Mouse (Mus musculus) liver, postnatal 0 days (tissue): ENCODE results near the gene Lmo2. TPM values are rescaled to one million over a fixed set of nuclear protein-coding genes. Genes with fewer than 3 reads are reported as not detected.
A peak's percentile ranks its signal among the peaks of the same experiment; 100 is the strongest.

Experiments
- ATAC-seq: fragments of 200-750 bp; cut with Nextera tagmentation; 2 replicates; pipeline ENCODE4 v1.8.0; 2017; ENCODE audit warnings: mild to moderate bottlenecking, moderate library complexity
- DNase-seq: peaks from one replicate; pipeline ENCODE4 v3.0.0-alpha.2; 2016
- H3K27ac ChIP-seq: fragments of 300-500 bp; sonication (generic); 2 replicates; pipeline ENCODE4 v1.5.1; 2014; ENCODE audit warnings: antibody characterized with exemption, moderate library complexity, mild to moderate bottlenecking, low read depth
- H3K27me3 ChIP-seq: fragments of 300-500 bp; sonication (generic); 2 replicates; pipeline ENCODE4 v1.6.1; 2014; ENCODE audit warnings: low read length, control low read depth, mixed read lengths; ENCODE audit not compliant: insufficient read depth
- H3K36me3 ChIP-seq: fragments of 300-500 bp; sonication (generic); replicated peaks from 2 replicates; pipeline ENCODE4 v1.6.1; 2014; ENCODE audit warnings: mild to moderate bottlenecking, control low read depth, low read length, moderate library complexity, mixed read lengths; ENCODE audit not compliant: insufficient read depth
- H3K4me1 ChIP-seq: fragments of 300-500 bp; sonication (generic); 2 replicates; pipeline ENCODE4 v1.6.1; 2014; ENCODE audit warnings: antibody characterized with exemption, mild to moderate bottlenecking, control low read depth; ENCODE audit not compliant: insufficient read depth
- H3K4me2 ChIP-seq: fragments of 300-500 bp; sonication (generic); 2 replicates; pipeline ENCODE4 v1.6.1; 2014; ENCODE audit warnings: low read depth, mild to moderate bottlenecking, low read length, moderate library complexity, mixed read lengths
- H3K4me3 ChIP-seq: fragments of 300-500 bp; sonication (generic); 2 replicates; pipeline ENCODE4 v1.5.1; 2014; ENCODE audit warnings: low read depth, low read length
- H3K9ac ChIP-seq: fragments of 300-500 bp; sonication (generic); replicated peaks from 2 replicates; pipeline ENCODE4 v1.6.1; 2014; ENCODE audit warnings: mild to moderate bottlenecking, moderate library complexity
- H3K9me3 ChIP-seq: fragments of 300-500 bp; sonication (generic); 2 replicates; pipeline ENCODE4 v1.6.1; 2016; ENCODE audit warnings: mild to moderate bottlenecking, control low read depth, low read length, mixed read lengths
- CTCF ChIP-seq: sonication (generic); IDR thresholded peaks from 2 replicates; pipeline ENCODE4 v1.5.1; 2016; ENCODE audit warnings: antibody characterized with exemption, low read depth
- EP300 ChIP-seq: IDR thresholded peaks from 2 replicates; pipeline ENCODE4 v1.6.1; 2016; ENCODE audit warnings: antibody characterized with exemption, low read depth, mild to moderate bottlenecking
- WGBS: fragments of 180-500 bp; shearing (Covaris S2); extraction: QIAGEN DNeasy Blood & Tissue Kit; methylation state at CpG from one replicate; pipeline ENCODE4 v1.1.7; 2014; ENCODE audit not compliant: insufficient replicate concordance; 5-methylcytosine and 5-hydroxymethylcytosine counted together
- polyA plus RNA-seq: library from polyadenylated mRNA; unstranded; fragments of >200 nt; fragmentation: Nextera tagmentation; extraction: Ambion mirVana; gene quantifications from 2 replicates; pipeline ENCODE4 v1.2.1, GENCODE M21; 2015

Lmo2 gene
- polyA plus RNA-seq, 1 experiment from 2014 or later = 58.8 TPM

GRCm38 (mm10) chr2:104024656-104025055 is 66.9 kb downstream of the Lmo2 start:
- H3K36me3 ChIP-seq = no peaks in the 10 kb centered on the region
- H3K9ac ChIP-seq = no peak overlapping the region
- H3K4me1 ChIP-seq = peaks cover 12% of the 10 kb centered on the region
- H3K9me3 ChIP-seq = no peaks in the 10 kb centered on the region
- 88% methylated on average over 4 of the region's 4 CpGs for WGBS
- ATAC-seq = no peak
- no peak for DNase-seq
- H3K27me3 ChIP-seq = no peaks in the 10 kb centered on the region
- TF ChIP-seq CTCF (no peak), EP300 (no peak)
- no peak overlapping the region for H3K4me2 ChIP-seq
- no peak overlapping the region for H3K27ac ChIP-seq
- H3K4me3 ChIP-seq = no peak overlapping the region

GRCm38 (mm10) chr2:104027458-104028138 is 69.8 kb downstream of the Lmo2 start, which contains the start of gene Fbxo3:
Fbxo3 (plus strand) TSS chr2:104027721.
- ATAC-seq (peak; percentile 94), DNase-seq (peak; percentile 97)
- TF ChIP-seq CTCF (peak; percentile 59), EP300 (no peak)
- H3K4me1 ChIP-seq = peaks cover 19% of the 10 kb centered on the region
- H3K9me3 ChIP-seq = no peaks in the 10 kb centered on the region
- H3K9ac ChIP-seq = peak within 1 kb of the TSS; percentile 98
- H3K27ac ChIP-seq = peak within 1 kb of the TSS; percentile 91
- WGBS = 1% methylated on average over 40 of the region's 44 CpGs
- peak within 1 kb of the TSS; percentile 84 for H3K4me2 ChIP-seq
- peak within 1 kb of the TSS; percentile 97 for H3K4me3 ChIP-seq
- no peaks in the 10 kb centered on the region for H3K27me3 ChIP-seq
- H3K36me3 ChIP-seq = peaks cover 13% of the 10 kb centered on the region; the same call in 1 of the 2 replicates

DNA sequence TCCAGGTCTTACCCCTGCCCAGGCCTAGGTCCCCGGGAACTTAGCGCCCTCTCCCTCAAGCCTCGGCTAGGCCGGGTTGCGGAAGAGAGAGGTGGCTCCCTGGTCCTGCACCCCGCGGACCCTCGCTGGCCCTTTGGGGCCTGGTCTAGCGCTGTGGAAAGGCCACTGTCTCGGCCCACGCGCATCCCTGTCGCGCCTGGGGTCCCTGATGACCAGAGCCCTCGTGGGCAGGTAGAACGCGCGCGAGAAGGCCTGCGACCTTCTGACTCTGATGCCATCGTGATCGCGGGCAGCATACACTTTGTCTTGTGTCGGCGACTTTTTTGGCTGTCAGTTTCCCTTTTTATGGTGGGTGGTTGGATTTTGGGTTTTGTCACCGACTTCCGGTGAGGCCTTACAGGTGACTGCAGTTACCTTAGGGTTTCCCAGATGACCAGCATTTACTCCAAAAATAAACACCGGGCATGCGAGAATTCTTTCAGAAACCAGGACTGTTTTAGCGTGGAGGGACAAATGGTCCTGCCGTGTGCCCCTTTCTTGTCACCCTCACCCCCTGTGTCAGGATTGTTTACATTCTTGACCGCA is 70.4 kb downstream of the Lmo2 start, which contains the start of gene 4931422A03Rik:
TSS of gene 4931422A03Rik (minus strand) at position 223 of the 585 bp plus-strand sequence.
- TF ChIP-seq EP300 = no peak
- TF ChIP-seq CTCF = no peak
- under 1% methylated on average over 32 of the region's 32 CpGs for WGBS

GRCm38 (mm10) chr2:104029074-104029473 is 71.3 kb downstream of the Lmo2 start:
- 14% methylated on average over 2 of the region's 2 CpGs for WGBS
- H3K27ac ChIP-seq = peak overlapping the region; percentile 91
- ATAC-seq = peak; percentile 46

More for the DNA sequence above, 70.4 kb downstream of the Lmo2 start, which contains the start of gene 4931422A03Rik:
- Histone ChIP-seq H3K4me3 (peak within 1 kb of the TSS; percentile 97), H3K4me1 (peaks cover 19% of the 10 kb centered on the region), H3K36me3 (peaks cover 17% of the 10 kb centered on the region; the same call in 1 of the 2 replicates), H3K4me2 (peak within 1 kb of the TSS; percentile 84), H3K27ac (peak within 1 kb of the TSS; percentile 91), H3K27me3 (no peaks in the 10 kb centered on the region), H3K9ac (peak within 1 kb of the TSS; percentile 98), H3K9me3 (no peaks in the 10 kb centered on the region)
- DNase-seq (peak; percentile 62), ATAC-seq (peak; percentile 44)

GRCm38 (mm10) chr2:104030381-104030780 is 72.6 kb downstream of the Lmo2 start:
- peak overlapping the region; percentile 17; the same call in 1 of the 2 replicates for H3K9ac ChIP-seq

More at GRCm38 (mm10) chr2:104029074-104029473, 71.3 kb downstream of the Lmo2 start:
- H3K9me3 ChIP-seq = no peaks in the 10 kb centered on the region
- H3K27me3 ChIP-seq = no peaks in the 10 kb centered on the region
- peak overlapping the region; percentile 97 for H3K4me3 ChIP-seq
- no peak for DNase-seq
- peak overlapping the region; percentile 98 for H3K9ac ChIP-seq
- H3K36me3 ChIP-seq = peaks cover 22% of the 10 kb centered on the region
- H3K4me2 ChIP-seq = peak overlapping the region; percentile 84
- H3K4me1 ChIP-seq = peaks cover 19% of the 10 kb centered on the region
- TF ChIP-seq EP300 (peak; percentile 87), CTCF (no peak)

More at GRCm38 (mm10) chr2:104030381-104030780, 72.6 kb downstream of the Lmo2 start:
- no peak for TF ChIP-seq EP300
- H3K4me3 ChIP-seq = no peak overlapping the region
- peak overlapping the region; percentile 84; the same call in 1 of the 2 replicates for H3K4me2 ChIP-seq
- peaks cover 35% of the 10 kb centered on the region for H3K36me3 ChIP-seq
- no peak overlapping the region for H3K27ac ChIP-seq
- 76% methylated on average over 3 of the region's 3 CpGs for WGBS
- H3K9me3 ChIP-seq = no peaks in the 10 kb centered on the region
- no peaks in the 10 kb centered on the region for H3K27me3 ChIP-seq
- no peak for ATAC-seq
- H3K4me1 ChIP-seq = peaks cover 19% of the 10 kb centered on the region
- no peak for DNase-seq

Other genes starting within 250 kb of the Lmo2 start
- gene Nat10, start 196.7 kb upstream of the Lmo2 start, polyA plus RNA-seq = 5.5 and 5.7 TPM in 2 replicates
- 61.9 and 69.2 TPM in 2 replicates for gene Caprin1, start 160.3 kb upstream of the Lmo2 start, polyA plus RNA-seq
- 41.6 and 41.9 TPM in 2 replicates for gene Fbxo3, start 69.7 kb downstream of the Lmo2 start, polyA plus RNA-seq
- gene 4931422A03Rik, start 70.4 kb downstream of the Lmo2 start, polyA plus RNA-seq = 1.0 and 1.5 TPM in 2 replicates
- gene Gm10912, start 107.8 kb downstream of the Lmo2 start, polyA plus RNA-seq = 0.11 TPM in 1 of 2 replicates, not detected in the other
- not detected in 2 replicates for gene Gm10799, start 110.6 kb downstream of the Lmo2 start, polyA plus RNA-seq
- gene Cd59b, start 111.9 kb downstream of the Lmo2 start, polyA plus RNA-seq = 4.4 and 4.5 TPM in 2 replicates
- gene Cd59a, start 137.8 kb downstream of the Lmo2 start, polyA plus RNA-seq = 73.8 and 76.9 TPM in 2 replicates
- 0.70 and 1.3 TPM in 2 replicates for gene A930018P22Rik, start 164.8 kb downstream of the Lmo2 start, polyA plus RNA-seq